Mouse (Mus musculus) cerebellum, adult 2 months (tissue): ENCODE data around the gene Snx15.

Source experiments
- CTCF ChIP-seq: fragments of 200-500 bp; IDR thresholded peaks from 2 replicates; pipeline ENCODE4 v1.5.1; 2011; ENCODE audit warnings: low read depth, mild to moderate bottlenecking, control low read depth, low read length, moderate library complexity, borderline replicate concordance; ENCODE audit not compliant: insufficient read depth
- POLR2A ChIP-seq: fragments of 200-500 bp; IDR thresholded peaks from 2 replicates; pipeline ENCODE4 v1.6.1; 2011; ENCODE audit warnings: low read length, control low read depth, borderline replicate concordance; ENCODE audit not compliant: insufficient read depth

GRCm38 (mm10) chr19:6116113-6116850 is 11.8 kb downstream of the Snx15 start:
- TF ChIP-seq POLR2A, result no peak
- TF ChIP-seq CTCF, result no peak
